Mouse (Mus musculus): ENCODE measurements around the gene Pkp3. TPM values are rescaled to one million over a fixed set of nuclear protein-coding genes. Genes with fewer than 3 reads are reported as not detected.

The Pkp3 gene
- total RNA-seq, 2 experiments from 2014 or later = not detected

DNA sequence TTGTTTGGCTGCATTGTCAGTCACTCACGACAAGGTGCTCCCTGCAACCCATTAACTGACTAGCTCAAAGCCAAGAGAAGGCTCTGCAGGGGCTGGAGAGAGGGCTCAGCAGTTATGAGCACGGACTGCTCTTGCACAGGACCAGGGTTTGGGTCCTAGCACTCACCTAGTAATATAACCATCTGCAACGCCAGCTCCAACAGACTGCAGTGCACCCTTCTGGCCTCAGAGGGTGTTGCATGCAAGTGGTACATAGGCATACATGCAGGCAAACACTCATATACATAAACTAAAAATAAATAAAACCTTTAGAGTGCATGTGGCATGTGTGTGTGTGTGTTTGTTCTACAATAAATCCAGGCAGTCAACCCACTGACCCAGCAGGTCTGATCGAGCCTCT is 22.2 kb upstream of the Pkp3 start:
- DNase-seq = no peak
- intact Hi-C loops (cut with DNase I) = no loop called here

DNA sequence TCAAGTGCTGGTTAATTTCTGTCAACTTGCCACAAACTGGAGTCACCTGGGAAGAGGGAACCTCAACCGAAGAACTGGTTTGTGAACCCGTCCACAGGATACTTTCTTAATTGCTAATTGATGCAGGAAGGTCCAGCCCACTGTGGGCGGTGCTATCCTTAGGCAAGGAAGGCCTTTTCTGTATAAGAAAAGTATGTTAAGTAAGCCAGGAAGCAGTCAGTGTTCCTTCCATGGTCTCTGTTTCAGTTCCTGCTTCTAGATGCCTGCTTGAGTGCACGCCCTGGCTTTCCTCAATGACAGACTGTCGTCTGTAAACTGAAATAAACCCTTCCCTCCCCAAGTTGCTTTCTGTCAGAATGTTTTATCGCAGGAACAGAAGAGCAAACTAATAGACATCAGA is 21.0 kb upstream of the Pkp3 start:
- intact Hi-C loops (cut with DNase I) = no loop called here

DNA sequence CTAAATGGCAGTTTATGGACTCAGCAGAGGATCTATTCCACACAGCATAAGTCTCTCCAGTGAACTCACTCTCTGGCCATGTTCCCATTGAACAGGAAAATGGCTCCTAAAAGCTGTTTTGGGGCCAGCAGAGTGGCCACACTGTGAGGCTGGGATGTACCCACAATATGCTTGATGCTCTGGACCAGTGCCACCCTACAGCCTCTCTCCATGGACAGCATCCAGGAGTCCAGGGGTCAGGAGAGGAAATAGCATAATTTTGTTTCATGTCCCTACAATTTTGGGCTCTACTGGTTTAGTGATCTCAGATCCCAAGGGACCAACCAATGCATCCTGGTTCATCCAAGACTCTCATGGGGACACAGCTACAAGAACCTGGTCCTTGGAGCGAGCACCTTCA is 20.5 kb upstream of the Pkp3 start:
- intact Hi-C loops (cut with DNase I) = no loop called here
- no peak for DNase-seq

More for the DNA sequence above, 21.0 kb upstream of the Pkp3 start:
- no peak for DNase-seq

DNA sequence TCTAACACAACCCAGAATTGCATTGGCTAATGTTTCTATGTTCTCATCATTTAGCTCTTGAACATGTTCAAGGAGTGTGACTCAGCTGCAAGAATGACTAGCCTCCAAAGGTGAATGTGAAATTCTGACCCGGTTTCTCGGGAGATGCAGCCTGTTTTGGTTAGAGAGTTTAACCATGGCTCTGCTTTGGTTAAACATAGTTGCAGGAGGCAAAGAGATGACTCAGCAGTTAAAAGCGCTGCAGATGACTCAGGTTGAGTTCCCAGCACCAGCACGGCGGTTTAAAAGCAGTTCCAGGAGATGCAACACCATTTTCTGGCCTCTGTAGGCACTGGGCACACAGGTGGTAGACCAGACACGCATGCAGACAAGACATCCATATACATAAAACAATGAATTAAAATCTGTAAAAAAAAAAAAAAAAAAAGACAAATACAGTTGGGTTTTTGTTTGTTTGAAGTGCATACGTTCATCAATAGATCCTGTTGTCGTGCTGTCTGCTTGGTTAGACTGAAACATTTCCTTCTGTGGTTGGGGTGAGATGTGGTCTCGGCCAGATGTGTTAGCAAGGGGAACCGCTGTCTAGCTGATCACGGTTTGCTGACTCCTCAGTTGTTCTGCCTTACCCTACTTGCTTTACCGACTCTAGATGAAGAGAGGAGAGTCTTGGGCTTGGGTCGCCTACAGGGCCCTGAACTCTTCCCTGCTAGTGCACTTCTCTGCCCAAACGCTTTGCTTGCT is 19.2 kb upstream of the Pkp3 start:
- intact Hi-C loops (cut with DNase I) = no loop called here
- no peak for DNase-seq

DNA sequence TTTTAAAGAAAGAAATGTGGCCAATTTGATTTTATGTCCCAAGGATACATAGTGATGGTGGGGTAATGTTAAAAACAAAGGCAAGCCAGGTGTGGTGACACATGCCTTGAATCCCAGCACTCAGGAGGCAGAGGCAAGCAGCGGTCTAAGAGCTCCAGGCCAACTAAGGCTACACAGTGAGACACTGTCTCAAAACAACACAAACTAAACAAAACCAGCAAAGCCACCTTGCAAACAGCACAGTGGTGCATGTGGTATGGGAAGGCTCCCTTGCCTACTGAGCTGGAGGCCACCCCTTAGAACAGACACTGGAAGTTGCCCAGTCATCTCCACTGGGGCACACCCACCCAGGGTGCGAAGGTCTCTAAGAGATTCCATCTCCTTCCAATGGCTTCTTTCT is 18.1 kb upstream of the Pkp3 start:
- no peak for DNase-seq
- intact Hi-C loops (cut with DNase I) = loop anchor here (10.0 kb wide), 1 partner anchor 115 kb away; the partner anchor contains the start of gene Rnh1

DNA sequence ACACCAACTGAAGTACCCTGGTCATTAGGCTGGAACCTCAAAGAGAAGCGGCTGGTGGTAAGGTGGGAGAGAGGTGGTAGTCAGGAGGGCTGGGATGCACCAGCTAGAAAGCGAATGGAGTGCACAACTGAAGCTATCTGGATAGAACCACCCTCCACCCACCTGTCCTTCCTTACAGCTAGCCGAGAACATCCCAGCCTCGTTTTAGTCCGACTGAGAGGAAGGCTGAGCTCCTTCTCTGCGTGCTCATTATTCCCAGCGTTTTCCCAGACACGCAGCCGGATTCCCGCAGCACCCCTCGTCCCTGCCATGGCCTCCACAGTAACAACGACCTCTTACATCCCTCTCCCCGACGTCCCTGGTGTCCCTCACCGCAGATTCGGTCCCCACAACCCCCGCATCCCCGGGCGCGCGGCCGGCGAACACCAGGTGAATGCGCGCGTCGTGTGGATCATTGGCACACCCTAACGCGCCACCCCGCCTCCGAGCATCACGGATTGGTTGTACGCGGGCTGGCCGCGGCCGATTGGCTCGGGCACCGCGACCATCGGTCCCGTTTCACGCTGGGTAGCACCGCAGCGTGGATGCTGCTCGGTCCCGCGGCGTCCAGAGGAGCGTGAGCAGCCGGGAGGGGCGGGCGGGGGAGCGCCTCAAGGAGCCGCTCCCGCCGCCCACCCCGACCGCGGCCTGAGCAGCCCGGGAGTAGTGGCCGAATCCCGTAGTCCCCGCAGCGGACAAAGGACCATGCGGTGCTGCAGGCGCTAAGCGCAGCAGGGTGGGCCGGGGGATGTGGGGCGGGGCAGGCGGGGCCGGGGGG is 17.4 kb upstream of the Pkp3 start, which contains the start of gene B4galnt4:
Gene B4galnt4 (plus strand): TSS at position 679 of the 817 bp plus-strand sequence.
- intact Hi-C loops (cut with DNase I) = loop anchor here (10.0 kb wide), 1 partner anchor 114 kb away; the partner anchor contains the start of gene Rnh1
- DNase-seq = peak; percentile 92

DNA sequence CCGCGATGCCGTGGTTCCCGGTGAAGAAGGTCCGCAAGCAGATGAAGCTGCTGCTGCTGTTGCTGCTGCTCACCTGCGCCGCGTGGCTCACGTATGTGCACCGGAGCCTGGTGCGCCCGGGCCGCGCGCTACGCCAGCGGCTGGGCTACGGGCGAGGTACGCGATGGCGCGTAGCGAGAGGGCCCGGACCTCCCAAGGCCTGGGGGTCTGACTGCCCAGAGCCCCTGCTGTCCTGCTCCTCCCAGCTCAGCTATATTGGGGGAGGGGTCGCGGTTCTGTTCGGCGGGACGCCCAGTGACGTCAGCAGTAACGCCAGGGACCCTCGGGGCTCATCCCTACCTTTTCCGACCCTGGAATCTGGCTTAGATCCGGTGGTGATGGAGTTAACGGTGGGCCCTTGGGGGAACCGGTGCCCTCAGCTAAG is 16.7 kb upstream of the Pkp3 start:
- DNase-seq = peak; percentile 47
- intact Hi-C loops (cut with DNase I) = loop anchor here (10.0 kb wide), 1 partner anchor 114 kb away; the partner anchor contains the start of gene Rnh1

DNA sequence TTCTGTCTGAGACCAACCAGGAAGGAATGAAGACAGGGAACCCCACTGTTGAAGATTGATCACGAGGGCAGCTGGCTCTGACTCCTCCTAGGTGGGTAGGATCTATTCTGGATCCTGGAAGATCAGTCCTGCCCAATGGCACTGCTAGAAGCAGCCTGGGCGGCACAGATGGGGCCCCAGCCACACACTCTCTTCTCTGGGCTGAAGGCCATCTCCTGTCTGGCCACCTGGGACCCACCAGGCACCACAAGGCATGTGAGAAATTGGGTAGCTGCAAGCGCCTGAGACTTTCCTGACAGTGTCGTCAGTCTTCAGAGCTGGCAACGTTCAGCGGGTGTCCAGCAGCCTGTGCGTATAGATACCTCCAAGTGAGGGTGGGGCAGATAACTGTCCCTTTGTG is 15.5 kb upstream of the Pkp3 start:
- peak; percentile 73 for DNase-seq
- intact Hi-C loops (cut with DNase I) = loop anchor here (10.0 kb wide), 1 partner anchor 112 kb away; the partner anchor contains the start of gene Rnh1

DNA sequence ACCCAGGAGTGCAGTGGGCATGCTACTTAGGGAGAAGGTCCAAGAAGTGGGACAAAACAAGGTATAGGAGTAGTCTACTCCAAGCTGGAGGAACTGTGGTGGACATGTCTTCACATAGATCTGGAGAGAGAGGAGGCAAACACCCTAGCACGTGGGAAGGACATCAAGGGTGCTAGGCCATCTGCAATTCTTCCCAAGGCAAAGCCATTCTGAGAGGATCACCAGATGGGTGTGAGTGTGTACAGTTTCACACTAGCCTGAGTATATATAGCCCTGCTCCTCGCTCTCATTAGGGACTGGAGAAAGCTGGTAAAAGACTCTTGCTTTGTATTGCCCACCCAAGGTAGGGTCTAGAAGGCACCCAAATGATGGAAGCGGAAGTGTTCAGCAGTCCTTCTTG is 14.7 kb upstream of the Pkp3 start:
- no peak for DNase-seq
- intact Hi-C loops (cut with DNase I) = loop anchor here (10.0 kb wide), 1 partner anchor 111 kb away; the partner anchor contains the start of gene Rnh1

DNA sequence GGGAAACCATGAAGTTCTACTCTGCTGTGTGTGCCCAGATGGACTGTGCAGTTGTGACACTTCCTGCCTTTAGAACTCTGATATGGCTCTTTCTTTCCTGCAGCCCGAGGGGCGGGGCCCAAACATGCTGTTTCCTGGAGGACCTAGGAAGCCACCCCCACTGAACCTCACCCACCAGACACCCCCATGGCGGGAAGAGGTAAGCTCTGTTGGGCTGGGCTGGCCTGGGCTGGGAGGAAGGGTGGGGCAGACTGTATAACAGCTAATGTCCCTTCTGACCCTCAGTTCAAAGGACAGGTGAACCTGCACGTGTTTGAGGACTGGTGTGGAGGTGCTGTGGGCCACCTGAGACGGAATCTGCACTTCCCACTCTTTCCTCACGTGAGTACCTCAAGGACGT is 13.8 kb upstream of the Pkp3 start:
- DNase-seq = no peak
- intact Hi-C loops (cut with DNase I) = loop anchor here (10.0 kb wide), 1 partner anchor 111 kb away; the partner anchor contains the start of gene Rnh1

DNA sequence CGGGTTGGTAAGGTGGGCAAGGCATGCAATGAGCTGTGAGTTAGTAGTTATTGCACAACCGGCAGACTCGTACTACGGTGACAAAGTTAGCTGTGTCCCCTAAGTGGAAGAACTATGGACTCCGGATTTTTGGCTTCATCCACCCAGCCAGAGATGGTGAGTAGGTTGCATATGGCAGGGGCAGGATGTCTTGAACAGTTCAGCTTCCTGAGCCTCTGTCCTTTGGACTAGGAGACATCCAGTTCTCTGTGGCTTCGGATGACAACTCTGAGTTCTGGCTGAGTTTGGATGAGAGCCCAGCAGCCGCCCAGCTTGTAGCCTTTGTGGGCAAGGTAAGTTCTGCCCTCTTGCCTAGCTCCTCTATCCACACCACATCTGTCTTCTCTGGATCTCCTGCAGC is 13.4 kb upstream of the Pkp3 start:
- intact Hi-C loops (cut with DNase I) = loop anchor here (10.0 kb wide), 1 partner anchor 110 kb away; the partner anchor contains the start of gene Rnh1
- DNase-seq = no peak

DNA sequence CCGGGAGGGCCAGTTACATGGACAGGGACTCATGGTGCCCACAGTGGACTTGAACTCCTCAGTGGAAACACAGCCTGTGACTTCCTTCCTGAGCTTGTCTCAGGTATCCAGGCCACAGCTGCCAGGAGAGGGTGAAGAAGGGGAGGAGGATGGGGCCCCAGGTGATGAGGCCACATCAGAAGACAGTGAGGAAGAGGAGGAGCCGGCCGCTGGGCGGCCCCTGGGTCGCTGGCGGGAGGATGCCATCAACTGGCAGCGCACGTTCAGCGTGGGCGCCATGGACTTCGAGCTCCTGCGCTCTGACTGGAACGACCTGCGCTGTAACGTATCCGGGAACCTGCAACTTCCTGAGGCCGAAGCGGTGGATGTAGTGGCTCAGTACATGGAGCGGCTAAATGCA is 9.7 kb upstream of the Pkp3 start:
- intact Hi-C loops (cut with DNase I) = loop anchor here (10.0 kb wide), 1 partner anchor 106 kb away; the partner anchor contains the start of gene Rnh1
- no peak for DNase-seq

DNA sequence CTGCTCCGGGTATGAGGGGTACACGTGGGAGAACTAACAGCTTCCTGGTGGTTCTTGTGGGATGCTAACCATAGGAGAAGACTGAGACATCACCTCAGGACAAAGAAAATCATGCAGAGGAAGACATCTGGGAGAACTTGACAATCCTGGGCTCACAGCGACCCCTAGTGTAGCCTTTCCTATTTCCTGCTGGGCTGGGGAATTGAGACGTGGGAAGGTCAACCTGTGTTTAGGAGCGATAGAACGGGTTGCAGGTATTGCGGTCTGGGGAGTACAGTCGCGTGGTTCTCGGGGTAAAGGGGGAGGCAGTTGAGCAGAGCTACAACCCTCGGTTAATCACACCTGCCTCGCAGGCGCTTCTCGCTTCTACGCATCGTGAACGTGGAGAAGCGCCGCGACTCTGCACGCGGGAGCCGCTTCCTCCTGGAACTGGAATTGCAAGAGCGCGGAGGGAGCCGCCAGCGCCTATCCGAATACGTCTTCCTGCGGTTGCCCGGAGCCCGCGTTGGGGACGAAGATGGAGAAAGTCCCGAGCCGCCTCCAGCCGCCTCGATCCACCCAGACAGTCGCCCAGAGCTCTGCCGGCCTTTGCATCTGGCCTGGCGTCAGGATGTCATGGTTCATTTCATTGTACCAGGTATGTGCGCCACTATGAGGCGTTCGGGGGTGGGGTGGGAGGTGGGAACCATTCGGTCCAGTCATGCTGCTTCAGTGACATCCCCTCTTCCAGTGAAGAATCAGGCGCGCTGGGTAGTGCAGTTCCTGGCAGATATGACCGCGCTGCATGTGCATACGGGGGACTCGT is 7.8 kb upstream of the Pkp3 start:
- intact Hi-C loops (cut with DNase I) = no loop called here
- DNase-seq = peak; percentile 74

DNA sequence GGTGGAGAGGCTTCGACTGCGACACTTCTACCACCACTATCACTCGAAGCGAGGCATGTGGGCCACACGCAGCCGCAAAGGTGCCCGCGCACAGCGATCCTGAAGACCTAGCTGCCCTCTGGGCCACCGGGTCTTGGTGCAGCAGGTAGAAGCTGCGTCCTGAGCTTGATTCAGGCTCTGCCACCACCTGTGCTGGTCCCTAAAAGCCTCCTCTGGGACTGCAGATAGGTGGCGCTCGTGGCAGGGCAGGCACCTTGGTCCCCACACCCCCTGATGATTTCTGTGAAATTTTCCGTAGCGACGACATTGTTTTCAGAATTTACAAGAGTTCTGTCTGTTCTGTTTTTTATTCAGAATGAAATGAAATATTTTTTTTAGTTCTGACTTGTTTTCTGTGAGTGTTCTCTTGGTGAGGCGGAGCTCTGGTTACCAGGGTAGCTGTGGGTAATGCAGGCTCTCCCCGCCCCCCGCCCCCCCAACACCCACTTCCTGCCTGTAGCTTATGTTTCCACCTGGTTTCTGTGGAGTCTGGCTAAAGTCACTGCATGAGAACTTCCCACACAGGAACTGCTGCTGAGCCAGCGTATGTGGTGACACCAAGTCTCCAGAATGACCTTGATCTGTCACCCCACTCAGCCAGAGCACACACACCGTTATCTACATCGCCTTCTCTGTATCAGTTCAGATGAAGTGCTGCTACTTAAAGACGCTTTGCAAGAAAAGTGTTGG is 5.8 kb upstream of the Pkp3 start:
- no peak for DNase-seq
- intact Hi-C loops (cut with DNase I) = no loop called here

DNA sequence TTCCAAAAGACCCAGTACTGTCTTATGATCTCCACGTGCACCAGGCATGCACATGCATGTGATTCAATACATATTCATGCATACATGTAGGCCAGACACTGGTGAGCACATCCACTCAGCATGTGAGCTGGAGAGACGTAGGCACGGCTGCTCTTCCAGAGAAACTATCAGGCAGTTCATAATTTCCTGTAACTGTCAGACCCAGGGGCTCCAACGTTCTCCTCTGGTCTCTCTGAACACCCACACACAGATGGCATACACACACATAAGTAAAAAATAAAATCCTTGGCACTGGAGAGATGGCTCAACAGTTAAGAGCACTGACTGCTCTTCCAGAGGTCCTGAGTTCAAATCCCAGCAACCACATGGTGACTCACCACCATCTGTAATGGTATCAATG is 4.2 kb upstream of the Pkp3 start:
- DNase-seq = no peak
- intact Hi-C loops (cut with DNase I) = no loop called here

DNA sequence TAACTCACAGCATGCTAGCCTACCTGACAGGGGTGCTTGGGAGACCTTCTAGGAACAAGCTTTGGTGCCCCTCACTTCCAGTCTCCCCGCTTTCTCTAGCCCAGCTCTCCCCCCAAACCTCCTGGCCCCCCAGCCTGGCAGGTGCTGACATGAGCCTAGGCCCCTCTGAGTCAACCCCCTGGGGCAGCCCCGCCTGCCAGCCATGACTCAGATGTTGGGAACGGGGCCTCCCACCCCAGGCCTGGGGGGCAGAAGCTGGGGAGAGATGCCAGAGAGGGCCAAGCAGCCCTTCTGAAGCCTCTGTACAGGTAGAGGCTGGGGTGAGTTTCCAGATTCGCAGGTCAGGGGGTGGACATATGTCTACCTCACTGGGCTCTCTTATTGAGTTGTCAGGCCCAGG is 858 bp downstream of the Pkp3 start:
- intact Hi-C loops (cut with DNase I) = no loop called here
- no peak for DNase-seq

DNA sequence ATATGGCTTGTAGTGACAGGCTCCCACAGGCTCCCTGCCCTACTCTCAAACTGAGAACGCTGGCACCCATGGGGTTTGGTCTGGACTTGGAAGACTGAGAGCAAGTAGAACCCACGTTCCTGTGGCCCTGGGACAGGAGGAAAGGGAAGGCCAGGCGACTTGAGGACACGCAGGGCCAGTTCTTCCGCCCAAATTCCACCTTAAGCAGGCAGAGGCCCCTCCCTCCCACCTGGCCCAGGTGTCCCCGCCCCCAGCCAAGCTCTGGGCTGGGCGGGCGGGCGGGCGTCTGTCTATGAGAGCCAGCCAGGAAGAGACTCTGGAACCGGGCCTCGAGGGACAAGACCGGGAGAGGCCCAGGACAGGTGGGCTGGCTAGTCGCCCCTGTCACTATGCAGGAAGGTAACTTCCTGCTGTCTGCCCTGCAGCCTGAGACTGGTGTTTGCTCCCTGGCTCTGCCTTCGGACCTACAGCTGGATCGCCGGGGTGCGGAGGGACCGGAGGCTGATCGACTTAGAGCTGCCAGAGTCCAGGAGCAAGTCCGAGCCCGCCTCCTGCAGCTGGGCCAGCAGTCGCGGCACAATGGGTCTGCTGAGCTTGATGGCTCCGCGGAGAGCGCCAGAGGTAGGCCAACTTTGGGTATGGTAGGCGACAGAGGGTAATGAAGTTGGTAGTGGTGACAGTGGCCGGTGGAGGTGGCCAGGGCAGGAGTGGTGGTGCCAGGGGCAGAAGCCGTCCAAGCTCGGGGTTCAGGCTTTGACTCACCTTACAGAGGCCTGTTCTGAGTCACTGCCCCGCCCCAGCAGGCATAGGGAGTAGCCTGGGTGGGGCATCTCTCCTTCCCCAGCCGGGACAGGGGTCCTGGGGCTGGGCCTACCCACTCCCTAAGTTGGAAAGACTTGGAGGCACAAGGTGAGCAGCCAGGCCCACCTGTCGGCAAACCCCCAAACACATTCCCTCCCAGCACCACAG is 1.7 kb downstream of the Pkp3 start:
- intact Hi-C loops (cut with DNase I) = no loop called here
- DNase-seq = no peak

DNA sequence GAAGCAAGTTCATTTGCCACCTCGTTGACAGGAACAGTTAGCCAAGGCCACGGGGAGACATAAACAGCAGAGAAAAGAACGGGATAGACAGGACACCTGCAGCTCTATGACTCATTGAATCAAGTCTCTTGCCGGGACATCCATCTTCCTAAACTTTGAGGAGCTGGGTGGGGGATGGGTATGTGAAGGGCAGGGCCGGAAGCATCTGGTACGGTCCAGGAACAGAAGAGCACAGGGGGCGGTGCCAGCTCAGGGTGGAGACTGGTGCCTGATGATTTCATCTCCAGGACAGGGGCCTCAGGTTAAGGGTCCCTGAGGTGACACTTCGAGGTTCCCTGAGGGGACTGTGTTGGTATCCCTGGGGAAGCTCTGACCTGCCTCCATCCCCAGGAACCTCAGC is 9.9 kb downstream of the Pkp3 start:
- no peak for DNase-seq
- intact Hi-C loops (cut with DNase I) = no loop called here

DNA sequence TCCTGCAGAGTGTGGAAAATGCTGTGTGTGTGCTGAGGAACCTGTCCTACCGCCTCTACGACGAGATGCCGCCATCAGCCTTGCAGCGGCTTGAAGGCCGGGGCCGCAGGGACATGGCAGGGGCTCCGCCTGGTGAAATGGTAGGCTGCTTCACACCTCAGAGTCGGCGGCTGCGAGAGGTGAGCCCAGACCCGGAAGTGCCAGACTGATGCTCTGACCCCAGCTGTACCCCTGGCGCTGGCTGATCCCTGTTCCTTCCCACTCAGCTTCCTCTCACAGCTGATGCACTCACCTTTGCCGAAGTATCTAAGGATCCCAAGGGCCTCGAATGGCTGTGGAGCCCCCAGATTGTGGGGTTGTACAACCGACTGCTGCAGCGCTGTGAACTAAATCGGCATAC is 10.5 kb downstream of the Pkp3 start:
- intact Hi-C loops (cut with DNase I) = no loop called here
- DNase-seq = no peak
